Mouse (Mus musculus) myocyte (in vitro differentiated cells): Measurements from ENCODE around the gene Fam71b.

ENCODE experiments used
- CEBPB ChIP-seq: IDR thresholded peaks from 2 replicates; pipeline ENCODE4 v1.6.1; 2011; ENCODE audit warnings: mild to moderate bottlenecking, moderate library complexity; ENCODE audit not compliant: poor library complexity, insufficient read depth, severe bottlenecking
- E2F4 ChIP-seq: IDR thresholded peaks from one replicate; pipeline ENCODE4 v1.6.1; 2011; ENCODE audit warnings: mild to moderate bottlenecking, control low read depth, moderate library complexity; ENCODE audit not compliant: insufficient read depth
- MAX ChIP-seq: IDR thresholded peaks from one replicate; pipeline ENCODE4 v1.6.1; 2011; ENCODE audit warnings: low read depth, mild to moderate bottlenecking, control low read depth
- MYOD1 ChIP-seq, 3 experiments: IDR thresholded peaks; one replicate each; pipeline ENCODE4 v1.6.1; 2011; ENCODE audit warnings: control low read depth in 2 of 3, low read depth in 2 of 3, mild to moderate bottlenecking in 2 of 3, moderate library complexity in 1 of 3; ENCODE audit not compliant: insufficient read length in 2 of 3, control insufficient read depth in 1 of 3
- MYOG ChIP-seq, 3 experiments: IDR thresholded peaks; one replicate each; pipeline ENCODE4 v1.6.1; 2011; ENCODE audit warnings: control low read depth in 2 of 3, low read depth in 2 of 3, mild to moderate bottlenecking in 2 of 3; ENCODE audit not compliant: insufficient read length in 2 of 3, control insufficient read depth in 1 of 3, insufficient read depth in 1 of 3
- POLR2A ChIP-seq: IDR thresholded peaks from one replicate; pipeline ENCODE4 v1.6.1; 2011; ENCODE audit warnings: low read depth, mild to moderate bottlenecking, control low read depth, moderate library complexity; ENCODE audit not compliant: insufficient read length
- POLR2AphosphoS2 ChIP-seq: IDR thresholded peaks from one replicate; pipeline ENCODE4 v1.6.1; 2011; ENCODE audit warnings: low read depth, control low read depth; ENCODE audit not compliant: insufficient read length
- REST ChIP-seq: IDR thresholded peaks from one replicate; pipeline ENCODE4 v1.6.1; 2011; ENCODE audit warnings: mild to moderate bottlenecking, control low read depth, moderate library complexity; ENCODE audit not compliant: insufficient read depth, insufficient read length
- SRF ChIP-seq: IDR thresholded peaks from one replicate; pipeline ENCODE4 v1.6.1; 2011; ENCODE audit warnings: low read depth; ENCODE audit not compliant: control insufficient read depth, insufficient read length
- TCF12 ChIP-seq: IDR thresholded peaks from one replicate; pipeline ENCODE4 v1.6.1; 2011; ENCODE audit warnings: mild to moderate bottlenecking, control low read depth; ENCODE audit not compliant: poor library complexity, insufficient read depth, severe bottlenecking
- USF1 ChIP-seq: IDR thresholded peaks from one replicate; pipeline ENCODE4 v1.6.1; 2011; ENCODE audit warnings: low read depth, mild to moderate bottlenecking, control low read depth, moderate library complexity

DNA sequence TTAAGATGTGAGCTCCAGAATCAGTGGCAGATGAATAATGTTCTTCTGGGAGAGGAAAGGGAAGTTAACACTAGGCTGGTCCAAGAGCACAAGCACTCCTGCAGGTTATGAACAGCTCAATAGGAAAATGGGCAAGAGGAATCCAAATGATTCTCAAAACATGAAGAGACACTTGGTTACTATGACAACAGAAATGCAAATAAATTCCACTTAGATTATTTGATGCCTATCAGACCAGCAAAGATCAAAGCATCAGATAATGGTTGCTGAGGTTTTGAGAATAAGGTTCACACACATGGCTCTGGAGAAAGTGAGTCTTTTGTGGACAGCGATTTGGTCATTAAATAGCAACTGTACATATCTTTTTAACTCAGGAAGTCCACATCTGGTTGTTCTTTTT is 19.0 kb upstream of the Fam71b start:
- TF ChIP-seq MYOG (IDR thresholded peaks at IDR 0.05; ENCODE audit: control insufficient read depth in 1 of 3, insufficient read depth in 1 of 3, insufficient read length in 2 of 3, low read depth in 2 of 3) (no peak), MYOD1 (IDR thresholded peaks at IDR 0.05; ENCODE audit: control insufficient read depth in 1 of 3, insufficient read length in 2 of 3, low read depth in 2 of 3) (no peak), CEBPB (no peak), USF1 (no peak), POLR2A (no peak), E2F4 (no peak), TCF12 (no peak), MAX (no peak), REST (no peak), SRF (no peak), POLR2AphosphoS2 (no peak)
